Mouse (Mus musculus) layer of hippocampus, postnatal 10 days (tissue): ENCODE measurements around the gene Tmem132a. TPM values are rescaled to one million over a fixed set of nuclear protein-coding genes. Genes with fewer than 3 reads are reported as not detected.

Experiments
- total RNA-seq, 2 experiments: library from RNA; stranded (reverse); gene quantifications; 2 replicates each; pipeline ENCODE4 v1.2.3; 2021

The Tmem132a gene
- total RNA-seq, 2 experiments from 2014 or later: 250 to 259 TPM

Other genes starting within 250 kb of the Tmem132a start
- 1 to 10 TPM; 1.0 to 2.3 TPM for gene Vwce, start 235.7 kb downstream of the Tmem132a start, total RNA-seq
- not detected for gene Pga5, start 191.9 kb downstream of the Tmem132a start, total RNA-seq
- 10 to 100 TPM; 24.6 to 26.9 TPM for gene Vps37c, start 181.2 kb downstream of the Tmem132a start, total RNA-seq
- under 1 TPM; 0.29 to 0.32 TPM for gene Cd5, start 130.9 kb downstream of the Tmem132a start, total RNA-seq
- gene Cd6, start 39.9 kb downstream of the Tmem132a start, total RNA-seq: not detected
- 1 to 10 TPM; 1.1 to 1.5 TPM for gene Slc15a3, start 30.2 kb downstream of the Tmem132a start, total RNA-seq
- 10 to 100 TPM; 36.4 to 37.3 TPM for gene Tmem109, start 12.1 kb upstream of the Tmem132a start, total RNA-seq
- gene Prpf19, start 25.3 kb upstream of the Tmem132a start, total RNA-seq: 100 to 1,000 TPM; 191 to 208 TPM
- not detected for gene Zp1, start 50.7 kb upstream of the Tmem132a start, total RNA-seq
- gene Ptgdr2, start 67.2 kb upstream of the Tmem132a start, total RNA-seq: under 1 TPM; 0.29 to 0.39 TPM
- gene Ccdc86, start 79.3 kb upstream of the Tmem132a start, total RNA-seq: 1 to 10 TPM; 9.3 to 9.9 TPM
- not detected for gene Ms4a10, start 104.7 kb upstream of the Tmem132a start, total RNA-seq
- gene Ms4a15, start 123.3 kb upstream of the Tmem132a start, total RNA-seq: not detected
- not detected for gene Ms4a18, start 148.1 kb upstream of the Tmem132a start, total RNA-seq
- not detected for gene Ms4a8a, start 211.2 kb upstream of the Tmem132a start, total RNA-seq